Mouse (Mus musculus) CH12.LX (cell line): Measurements from ENCODE around the gene Mettl27. TPM values are rescaled to one million over a fixed set of nuclear protein-coding genes. Genes with fewer than 3 reads are reported as not detected.

Source experiments
- DNase-seq: peaks from one replicate; pipeline ENCODE4 v3.0.0-alpha.2; 2013; ENCODE audit errors: extremely low read depth
- H3K27ac ChIP-seq: 2 replicates; pipeline ENCODE4 v1.5.1; 2012; ENCODE audit warnings: low read depth, mild to moderate bottlenecking, control low read depth, moderate library complexity; ENCODE audit not compliant: insufficient read depth
- H3K27me3 ChIP-seq: replicated peaks from 2 replicates; pipeline ENCODE3; 2012; ENCODE audit warnings: inconsistent platforms
- H3K36me3 ChIP-seq, 2 experiments: replicated peaks in 1 of 2; 2 replicates each; pipeline versions ENCODE3 to v1.6.1; 2012; ENCODE audit warnings: inconsistent platforms in 1 of 2, low read length in 1 of 2, mild to moderate bottlenecking in 1 of 2, mixed read lengths in 1 of 2, moderate library complexity in 1 of 2; ENCODE audit not compliant: control insufficient read depth in 1 of 2, insufficient read depth in 1 of 2
- H3K4me1 ChIP-seq, 2 experiments: 2 replicates each; pipeline ENCODE4 v1.6.1; 2012; ENCODE audit warnings: inconsistent platforms in 1 of 2, moderate library complexity in 1 of 2; ENCODE audit not compliant: insufficient read depth in 2 of 2, control insufficient read depth in 1 of 2
- H3K4me2 ChIP-seq: 2 replicates; pipeline ENCODE4 v1.6.1; 2012; ENCODE audit warnings: low read depth, mild to moderate bottlenecking, control low read depth; ENCODE audit not compliant: poor library complexity, insufficient read depth, severe bottlenecking
- H3K4me3 ChIP-seq, 3 experiments: fragments of 150-350 bp in 1 of 3; sonication (generic) in 1 of 3; replicated peaks in 1 of 3; 2 replicates each; pipeline versions ENCODE3 to v1.5.1; 2011 to 2012; ENCODE audit warnings: low read depth in 2 of 3, low read length in 2 of 3, mild to moderate bottlenecking in 2 of 3, moderate library complexity in 2 of 3, control low read depth in 1 of 3, improper control_type of control experiment in 1 of 3, inconsistent platforms in 1 of 3, mixed read lengths in 1 of 3; ENCODE audit not compliant: poor library complexity in 1 of 3
- H3K79me2 ChIP-seq: replicated peaks from 2 replicates; pipeline ENCODE4 v1.6.1; 2012; ENCODE audit warnings: mild to moderate bottlenecking, moderate library complexity; ENCODE audit not compliant: control insufficient read depth, poor library complexity, insufficient read depth, severe bottlenecking; ENCODE audit errors: extremely low read depth
- H3K9ac ChIP-seq: 2 replicates; pipeline ENCODE4 v1.6.1; 2012; ENCODE audit warnings: low read depth, mild to moderate bottlenecking, control low read depth, moderate library complexity; ENCODE audit not compliant: insufficient read depth
- H3K9me3 ChIP-seq: replicated peaks from 2 replicates; pipeline ENCODE3; 2012; ENCODE audit warnings: low read length, inconsistent platforms, mixed read lengths
- CHD1 ChIP-seq: IDR thresholded peaks from 2 replicates; pipeline ENCODE4 v1.6.1; 2012; ENCODE audit warnings: low read depth, low read length, improper control_type of control experiment, inconsistent platforms
- E2F4 ChIP-seq: IDR thresholded peaks from 2 replicates; pipeline ENCODE4 v1.6.1; 2011; ENCODE audit warnings: low read depth, low read length, improper control_type of control experiment; ENCODE audit not compliant: insufficient replicate concordance
- ELF1 ChIP-seq: IDR thresholded peaks from 2 replicates; pipeline ENCODE4 v1.6.1; 2014; ENCODE audit warnings: low read depth, mild to moderate bottlenecking, inconsistent platforms, low read length, improper control_type of control experiment
- KAT2A ChIP-seq: IDR thresholded peaks from 2 replicates; pipeline ENCODE4 v1.6.1; 2012; ENCODE audit warnings: low read length, improper control_type of control experiment, inconsistent platforms; ENCODE audit not compliant: insufficient replicate concordance
- MAX ChIP-seq: IDR thresholded peaks from 2 replicates; pipeline ENCODE4 v1.6.1; 2011; ENCODE audit warnings: low read length, improper control_type of control experiment
- MAZ ChIP-seq: IDR thresholded peaks from 2 replicates; pipeline ENCODE4 v1.6.1; 2012; ENCODE audit warnings: low read depth, mild to moderate bottlenecking, inconsistent platforms, low read length, improper control_type of control experiment, moderate library complexity
- MEF2A ChIP-seq: IDR thresholded peaks from 2 replicates; pipeline ENCODE4 v1.6.1; 2014; ENCODE audit warnings: low read depth, mild to moderate bottlenecking, inconsistent platforms, low read length, improper control_type of control experiment, borderline replicate concordance
- MXI1 ChIP-seq: IDR thresholded peaks from 2 replicates; pipeline ENCODE4 v1.6.1; 2011; ENCODE audit warnings: mild to moderate bottlenecking, low read depth, low read length, improper control_type of control experiment
- MYC ChIP-seq: IDR thresholded peaks from 2 replicates; pipeline ENCODE4 v1.6.1; 2011; ENCODE audit warnings: low read depth, mild to moderate bottlenecking, improper control_type of control experiment, low read length
- NELFE ChIP-seq: IDR thresholded peaks from 2 replicates; pipeline ENCODE4 v1.6.1; 2011; ENCODE audit warnings: low read depth, low read length, improper control_type of control experiment
- NRF1 ChIP-seq: IDR thresholded peaks from 2 replicates; pipeline ENCODE4 v1.6.1; 2014; ENCODE audit warnings: low read depth, mild to moderate bottlenecking, inconsistent platforms, low read length, improper control_type of control experiment, moderate library complexity
- RAD21 ChIP-seq: IDR thresholded peaks from 2 replicates; pipeline ENCODE4 v1.6.1; 2011; ENCODE audit warnings: low read depth, mild to moderate bottlenecking, low read length, improper control_type of control experiment, moderate library complexity
- SIN3A ChIP-seq: IDR thresholded peaks from 2 replicates; pipeline ENCODE4 v1.6.1; 2012; ENCODE audit warnings: low read length, improper control_type of control experiment, inconsistent platforms
- TBP ChIP-seq: conservative IDR thresholded peaks from 2 replicates; pipeline ENCODE4 v1.6.1; 2011; ENCODE audit warnings: low read depth, low read length, improper control_type of control experiment
- UBTF ChIP-seq: IDR thresholded peaks from 2 replicates; pipeline ENCODE4 v1.6.1; 2012; ENCODE audit warnings: low read depth, mild to moderate bottlenecking, inconsistent platforms, low read length, improper control_type of control experiment, moderate library complexity
- ZMIZ1 ChIP-seq: IDR thresholded peaks from 2 replicates; pipeline ENCODE4 v1.6.1; 2012; ENCODE audit warnings: low read depth, mild to moderate bottlenecking, inconsistent platforms, low read length, improper control_type of control experiment
- ZNF384 ChIP-seq: IDR thresholded peaks from 2 replicates; pipeline ENCODE4 v1.6.1; 2012; ENCODE audit warnings: low read depth, low read length, improper control_type of control experiment, inconsistent platforms
- dilution Hi-C: fragments of 300-500 bp; cut with MboI; formaldehyde crosslinking; loops from 2 replicates; pipeline ENCODE4 v1.14.3; 2020; ENCODE audit warnings: low sequenced_read_pairs; ENCODE audit not compliant: extremely low pct_unique_long_range_greater_than_20kb, extremely low pct_ligation_motif_present
- in situ Hi-C: fragments of 300-500 bp; cut with MboI; formaldehyde crosslinking; loops from 3 replicates; pipeline ENCODE4 v1.14.3; 2019; ENCODE audit warnings: low sequenced_read_pairs, low pct_ligation_motif_present, low pct_unique_long_range_greater_than_20kb, mixed read lengths
- polyA plus RNA-seq: library from polyadenylated mRNA; unstranded; fragments of >175 nt; gene quantifications from 2 replicates; pipeline ENCODE4 v1.2.1, GENCODE M21; 2012; ENCODE audit warnings: low read depth; ENCODE audit not compliant: insufficient read length
- total RNA-seq, 2 experiments: library from RNA; depleted of rRNA; stranded (reverse); fragments of 300-350 nt in 1 of 2; fragments of >200 nt in 1 of 2; gene quantifications; 2 replicates each; pipeline ENCODE4 v1.2.3; 2012 to 2014

Mettl27 gene
- total and polyA plus RNA-seq, 3 experiments: 0.73 to 1.9 (median 0.93) TPM

- peaks cover 31% of the 10 kb centered on the region for H3K27me3 ChIP-seq
- TF ChIP-seq MXI1 (no peak), SIN3A (no peak), ZNF384 (no peak), MAZ (no peak), MEF2A (no peak), MAX (no peak), MYC (no peak), KAT2A (no peak), CHD1 (no peak), NELFE (no peak), ZMIZ1 (no peak), RAD21 (no peak), ELF1 (no peak), NRF1 (no peak), E2F4 (no peak)
- no peaks in the 10 kb centered on the region for H3K4me1 ChIP-seq
- H3K79me2 ChIP-seq: no peaks in the 10 kb centered on the region
- DNase-seq: no peak
- no peak overlapping the region for H3K27ac ChIP-seq
- no peak overlapping the region for H3K9ac ChIP-seq
- peaks cover 9% of the 10 kb centered on the region for H3K9me3 ChIP-seq
- no peak overlapping the region for H3K4me2 ChIP-seq
- dilution Hi-C loops (no loop called here), in situ Hi-C loops (no loop called here)
- H3K4me3 ChIP-seq: no peak overlapping the region
- H3K36me3 ChIP-seq: no peaks in the 10 kb centered on the region
Observed at GRCm38 (mm10) chr5:134983111-134983510, 50.9 kb downstream of the Mettl27 start.

- no peak overlapping the region for H3K4me3 ChIP-seq
- TF ChIP-seq TBP (no peak), ZNF384 (no peak), UBTF (no peak), ELF1 (no peak)
- H3K4me1 ChIP-seq: no peaks in the 10 kb centered on the region
- DNase-seq: no peak
- in situ Hi-C loops: no loop called here
- peaks cover 9% of the 10 kb centered on the region for H3K9me3 ChIP-seq
- H3K4me2 ChIP-seq: no peak overlapping the region
- H3K27me3 ChIP-seq: peaks cover 29% of the 10 kb centered on the region
- H3K36me3 ChIP-seq: no peaks in the 10 kb centered on the region
- H3K79me2 ChIP-seq: no peaks in the 10 kb centered on the region
- no peak overlapping the region for H3K27ac ChIP-seq
- dilution Hi-C loops: no loop called here
- H3K9ac ChIP-seq: no peak overlapping the region
Observed at GRCm38 (mm10) chr5:134983771-134984170, 51.6 kb downstream of the Mettl27 start.
